29 mouse cellular contexts compared by ENCODE assay signal in genomic region chr6:148732920-148733319, GRCm38 (mm10).
"Had no signal": no experiment of that assay in that cellular context is flagged by ENCODE, and none has a peak within 500 bp of the region (broad histone marks: within the 10 kb centered on the region; RNA-seq: fewer than 3 reads in every experiment).

No protein-coding gene starts in this region.

- H3K9ac ChIP-seq: embryonic facial prominence, embryonic 12.5 days; embryonic facial prominence, embryonic 13.5 days; embryonic facial prominence, embryonic 15.5 days; forebrain, embryonic 12.5 days; forebrain, embryonic 13.5 days; forebrain, embryonic 15.5 days; forebrain, postnatal 0 days had no signal

- H3K4me2 ChIP-seq: embryonic facial prominence, embryonic 12.5 days; embryonic facial prominence, embryonic 13.5 days; embryonic facial prominence, embryonic 15.5 days; forebrain, embryonic 12.5 days; forebrain, embryonic 13.5 days; forebrain, embryonic 15.5 days had no signal

- H3K27ac ChIP-seq: embryonic facial prominence, embryonic 10.5 days; embryonic facial prominence, embryonic 12.5 days; embryonic facial prominence, embryonic 13.5 days; embryonic facial prominence, embryonic 15.5 days; forebrain, embryonic 10.5 days; forebrain, embryonic 12.5 days; forebrain, embryonic 13.5 days; forebrain, embryonic 15.5 days; gastrocnemius, adult 2 months; heart, adult 2 months had no signal

- H3K4me1 ChIP-seq: forebrain, embryonic 10.5 days; forebrain, embryonic 12.5 days; forebrain, embryonic 13.5 days; forebrain, embryonic 15.5 days had no signal

- ATAC-seq: forebrain, embryonic 13.5 days; forebrain, embryonic 14.5 days; forebrain, embryonic 15.5 days; forebrain, embryonic 16.5 days; forebrain, postnatal 0 days had no signal

- H3K36me3 ChIP-seq: embryonic facial prominence, embryonic 10.5 days; embryonic facial prominence, embryonic 12.5 days; embryonic facial prominence, embryonic 13.5 days; embryonic facial prominence, embryonic 15.5 days; forebrain, embryonic 10.5 days; forebrain, embryonic 12.5 days; forebrain, embryonic 15.5 days had no signal

- H3K9me3 ChIP-seq: embryonic facial prominence, embryonic 10.5 days; embryonic facial prominence, embryonic 12.5 days; embryonic facial prominence, embryonic 13.5 days; embryonic facial prominence, embryonic 15.5 days; forebrain, embryonic 10.5 days; forebrain, embryonic 12.5 days; forebrain, embryonic 13.5 days; forebrain, embryonic 15.5 days had no signal

- H3K27me3 ChIP-seq: embryonic facial prominence, embryonic 12.5 days; embryonic facial prominence, embryonic 13.5 days; embryonic facial prominence, embryonic 15.5 days; forebrain, embryonic 12.5 days; forebrain, embryonic 13.5 days; forebrain, embryonic 15.5 days had no signal

- H3K4me3 ChIP-seq: embryonic facial prominence, embryonic 10.5 days; embryonic facial prominence, embryonic 12.5 days; embryonic facial prominence, embryonic 13.5 days; embryonic facial prominence, embryonic 15.5 days; erythroblast, embryonic 14.5 days; forebrain, embryonic 10.5 days; forebrain, embryonic 12.5 days; forebrain, embryonic 13.5 days; forebrain, embryonic 15.5 days; gastrocnemius, adult 2 months; heart, adult 2 months had no signal

- DNase-seq: cerebellum, adult 2 months; cerebellum, adult 8-10 months; cerebellum, adult 9-10 months; cerebellum, adult 9-11 months; cerebellum, postnatal 10 days; cerebellum, postnatal 14 days; cerebellum, postnatal 25 days; cerebellum, postnatal 36 days; embryo, embryonic 11 days; forebrain, postnatal 0 days; gastrocnemius, adult 2 months; gastrocnemius, postnatal 10 days; gastrocnemius, postnatal 14 days; gastrocnemius, postnatal 25 days; gastrocnemius, postnatal 36 days; heart, adult 11 months; heart, adult 18-20 months; heart, adult 2 months had no signal
